Mouse (Mus musculus): ENCODE measurements around the gene Lrrc72.
"Not testable (repeated sequence)": the region's sequence is repeated elsewhere in the genome, so short reads cannot be mapped to it uniquely, and the experiment has no call there.

Lrrc72 gene

GRCm38 (mm10) chr12:36253298-36253697 lies at the start of gene Lrrc72:
Gene Lrrc72, minus strand, starts transcription at chr12:36253398.
- in situ Hi-C loops (cut with MboI; ENCODE audit: low sequenced_read_pairs), result no loop called here

GRCm38 (mm10) chr12:36302326-36302725 lies 49.1 kb upstream of the Lrrc72 start:
- in situ Hi-C loops (cut with MboI; ENCODE audit: low sequenced_read_pairs), result no loop called here

- in situ Hi-C loops (cut with MboI; ENCODE audit: low sequenced_read_pairs), result no loop called here
Observed at GRCm38 (mm10) chr12:36291346-36291745, 38.1 kb upstream of the Lrrc72 start.

GRCm38 (mm10) chr12:36290465-36290864 lies 37.3 kb upstream of the Lrrc72 start:
- in situ Hi-C loops (cut with MboI; ENCODE audit: low sequenced_read_pairs), result no loop called here

- in situ Hi-C loops (cut with MboI; ENCODE audit: low sequenced_read_pairs), result no loop called here
Observed at GRCm38 (mm10) chr12:36289634-36290033, 36.4 kb upstream of the Lrrc72 start.

GRCm38 (mm10) chr12:36274823-36275222 lies 21.6 kb upstream of the Lrrc72 start:
- in situ Hi-C loops (cut with MboI; ENCODE audit: low sequenced_read_pairs), result no loop called here

- in situ Hi-C loops (cut with MboI; ENCODE audit: low sequenced_read_pairs), result no loop called here
Observed at GRCm38 (mm10) chr12:36267670-36268246, 14.6 kb upstream of the Lrrc72 start.

- in situ Hi-C loops (cut with MboI; ENCODE audit: low sequenced_read_pairs), result no loop called here
Observed at GRCm38 (mm10) chr12:36262116-36262721, 9.0 kb upstream of the Lrrc72 start.

GRCm38 (mm10) chr12:36255413-36255812 lies 2.2 kb upstream of the Lrrc72 start:
- in situ Hi-C loops (cut with MboI; ENCODE audit: low sequenced_read_pairs), result no loop called here

GRCm38 (mm10) chr12:36241171-36241570 lies 12.0 kb downstream of the Lrrc72 start:
- in situ Hi-C loops (cut with MboI; ENCODE audit: low sequenced_read_pairs), result no loop called here

GRCm38 (mm10) chr12:36231386-36231785 lies 21.8 kb downstream of the Lrrc72 start:
- in situ Hi-C loops (cut with MboI; ENCODE audit: low sequenced_read_pairs), result no loop called here

GRCm38 (mm10) chr12:36224392-36224791 lies 28.8 kb downstream of the Lrrc72 start:
- in situ Hi-C loops (cut with MboI; ENCODE audit: low sequenced_read_pairs), result no loop called here

- in situ Hi-C loops (cut with MboI; ENCODE audit: low sequenced_read_pairs), result loop anchor here (10.0 kb wide), 1 partner anchor 448 kb away; no protein-coding TSS in a partner anchor
Observed at GRCm38 (mm10) chr12:36216905-36217304, 36.3 kb downstream of the Lrrc72 start.

GRCm38 (mm10) chr12:36216230-36216629 lies 37.0 kb downstream of the Lrrc72 start:
- in situ Hi-C loops (cut with MboI; ENCODE audit: low sequenced_read_pairs), result loop anchor here (10.0 kb wide), 1 partner anchor 449 kb away; no protein-coding TSS in a partner anchor

GRCm38 (mm10) chr12:36215149-36215480 lies 38.1 kb downstream of the Lrrc72 start:
- in situ Hi-C loops (cut with MboI; ENCODE audit: low sequenced_read_pairs), result loop anchor here (10.0 kb wide), 1 partner anchor 450 kb away; no protein-coding TSS in a partner anchor

GRCm38 (mm10) chr12:36214389-36215148 lies 38.6 kb downstream of the Lrrc72 start:
- in situ Hi-C loops (cut with MboI; ENCODE audit: low sequenced_read_pairs), result loop anchor here (10.0 kb wide), 1 partner anchor 450 kb away; no protein-coding TSS in a partner anchor

- in situ Hi-C loops (cut with MboI; ENCODE audit: low sequenced_read_pairs), result loop anchor here (10.0 kb wide), 1 partner anchor 455 kb away; no protein-coding TSS in a partner anchor
Observed at GRCm38 (mm10) chr12:36210096-36210495, 43.1 kb downstream of the Lrrc72 start.

- in situ Hi-C loops (cut with MboI; ENCODE audit: low sequenced_read_pairs), result no loop called here
Observed at GRCm38 (mm10) chr12:36208456-36208855, 44.7 kb downstream of the Lrrc72 start.

GRCm38 (mm10) chr12:36207800-36208148 lies 45.4 kb downstream of the Lrrc72 start:
- in situ Hi-C loops (cut with MboI; ENCODE audit: low sequenced_read_pairs), result no loop called here

GRCm38 (mm10) chr12:36207072-36207799 lies 46.0 kb downstream of the Lrrc72 start:
- in situ Hi-C loops (cut with MboI; ENCODE audit: low sequenced_read_pairs), result no loop called here

- in situ Hi-C loops (cut with MboI; ENCODE audit: low sequenced_read_pairs), result not testable (repeated sequence)
Observed at GRCm38 (mm10) chr12:36205579-36206119, 47.5 kb downstream of the Lrrc72 start.
